Mouse (Mus musculus) cerebellum, adult (tissue): ENCODE results near the gene Hyou1.
A peak's percentile ranks its signal among the peaks of the same experiment; 100 is the strongest.
"Not testable (repeated sequence)": the region's sequence is repeated elsewhere in the genome, so short reads cannot be mapped to it uniquely, and the experiment has no call there.

Experiments used
- ATAC-seq: cut with Nextera tagmentation; 2 replicates; pipeline ENCODE4 v1.9.2; 2017; ENCODE audit warnings: mild to moderate bottlenecking, moderate library complexity, mixed read lengths; ENCODE audit not compliant: insufficient number of reproducible peaks, low FRiP score, low TSS enrichment

Hyou1 gene

GRCm38 (mm10) chr9:44379054-44379834 lies at the start of gene Hyou1:
Hyou1 (plus strand) TSS chr9:44379490.
- peak; percentile 94 for ATAC-seq

DNA sequence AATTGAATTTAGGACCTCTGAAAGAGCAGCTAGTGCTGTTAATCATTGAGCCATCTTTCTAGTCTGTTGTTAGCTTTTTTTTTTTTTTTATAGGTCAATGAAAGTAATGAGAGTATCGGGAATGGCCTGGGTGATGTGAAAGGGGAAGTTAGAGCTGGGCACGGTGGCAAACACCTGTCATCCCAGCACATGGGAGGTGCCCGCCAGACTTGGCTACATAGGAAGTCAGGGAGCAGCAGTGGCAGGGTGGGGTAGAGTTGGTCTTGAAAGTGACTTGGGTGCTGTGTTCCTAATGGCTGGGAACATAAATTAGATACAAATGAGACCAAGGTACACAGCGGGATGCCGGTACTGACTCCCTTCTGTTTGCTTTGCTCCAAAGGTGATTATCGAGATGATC lies 48.6 kb upstream of the Hyou1 start:
- no peak for ATAC-seq

GRCm38 (mm10) chr9:44332918-44333638 lies 46.2 kb upstream of the Hyou1 start:
- ATAC-seq: no peak

DNA sequence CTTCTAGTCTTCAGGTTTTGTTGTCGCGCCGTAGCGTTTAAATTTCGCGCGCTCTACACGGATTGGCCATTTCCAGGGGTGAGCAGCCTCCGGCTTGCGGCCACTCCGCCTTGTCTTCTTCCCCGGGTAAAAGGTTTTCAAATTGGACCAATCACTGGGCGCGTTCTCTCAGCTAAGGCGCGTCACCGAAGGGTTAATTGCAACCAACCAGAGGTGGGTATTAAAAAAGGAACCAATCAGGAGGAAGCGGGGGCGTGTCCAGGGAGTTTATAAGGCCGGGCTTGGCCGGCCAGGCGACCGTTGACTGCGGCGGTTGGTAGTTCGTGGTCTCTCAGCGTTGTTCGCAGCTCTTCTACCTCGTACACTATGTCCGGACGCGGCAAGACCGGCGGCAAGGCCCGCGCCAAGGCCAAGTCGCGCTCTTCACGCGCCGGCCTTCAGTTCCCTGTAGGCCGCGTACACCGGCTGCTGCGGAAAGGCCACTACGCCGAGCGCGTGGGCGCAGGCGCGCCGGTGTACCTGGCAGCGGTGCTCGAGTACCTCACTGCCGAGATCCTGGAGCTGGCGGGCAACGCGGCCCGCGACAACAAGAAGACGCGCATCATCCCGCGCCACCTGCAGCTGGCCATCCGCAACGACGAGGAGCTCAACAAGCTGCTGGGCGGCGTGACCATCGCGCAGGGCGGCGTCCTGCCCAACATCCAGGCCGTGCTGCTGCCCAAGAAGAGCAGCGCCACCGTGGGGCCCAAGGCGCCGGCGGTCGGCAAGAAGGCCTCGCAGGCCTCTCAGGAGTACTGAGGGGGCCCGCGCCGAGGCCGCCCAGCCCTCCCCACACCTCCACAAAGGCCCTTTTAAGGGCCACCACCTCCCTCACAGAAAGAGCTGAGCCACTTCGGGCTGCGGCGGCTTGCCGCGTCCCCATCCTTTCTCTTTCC lies 44.6 kb upstream of the Hyou1 start, which contains the start of gene H2afx:
TSS of gene H2afx (plus strand) at position 299 of the 935 bp plus-strand sequence.
- ATAC-seq: peak; percentile 96

DNA sequence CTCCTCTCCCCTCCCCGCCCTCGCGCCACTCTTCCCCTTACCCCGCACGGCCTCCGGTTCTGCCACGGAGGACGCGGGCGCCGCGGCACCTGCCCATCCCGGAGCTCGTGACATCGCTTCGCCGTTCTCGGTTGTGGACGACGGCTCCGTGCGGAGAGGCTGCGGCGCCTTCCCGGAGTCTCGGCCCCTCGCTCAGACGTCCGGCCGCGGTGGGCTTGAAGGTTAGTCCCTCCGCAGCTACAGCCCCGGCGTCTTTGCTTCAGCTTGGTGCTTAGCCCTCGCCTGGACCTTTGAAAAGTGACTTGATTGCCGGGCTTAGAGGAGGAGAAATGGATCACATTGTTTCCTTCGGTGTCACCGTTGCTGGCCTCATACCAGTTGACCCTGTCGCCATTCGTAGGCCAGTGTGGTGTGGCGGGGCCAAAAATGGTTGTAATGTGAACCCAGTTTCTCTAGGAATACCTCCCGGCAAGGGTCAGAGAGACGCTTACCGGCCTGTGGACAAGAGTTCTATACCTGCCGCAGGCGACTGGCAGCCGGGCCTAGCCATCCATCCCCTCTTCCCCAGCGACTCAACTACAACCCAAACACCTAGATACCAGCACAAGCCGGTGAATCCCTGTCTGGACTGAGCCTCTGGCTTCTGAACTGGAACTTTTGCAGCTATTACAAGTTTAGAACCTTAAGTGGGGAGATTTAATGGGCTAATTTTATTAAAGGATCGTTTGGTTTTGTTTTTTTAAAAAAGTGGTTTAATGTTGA lies 43.8 kb upstream of the Hyou1 start:
- peak; percentile 17; the same call in 1 of the 2 replicates for ATAC-seq

DNA sequence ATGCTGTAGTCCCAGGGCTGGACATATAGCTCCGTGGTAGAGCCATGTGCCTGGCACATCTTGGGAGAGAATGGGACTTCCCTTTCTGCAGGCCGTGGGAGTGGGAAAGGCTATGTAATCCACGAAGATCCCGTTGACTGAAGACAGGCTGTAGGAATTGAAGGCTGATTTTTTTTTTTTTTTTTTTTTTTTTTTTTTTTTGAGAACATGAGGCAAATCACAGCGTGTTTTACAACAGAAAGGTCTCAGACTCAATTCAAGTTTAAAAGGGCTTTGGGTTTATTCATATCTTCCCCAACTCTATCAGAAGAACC lies 43.2 kb upstream of the Hyou1 start:
- no peak for ATAC-seq

DNA sequence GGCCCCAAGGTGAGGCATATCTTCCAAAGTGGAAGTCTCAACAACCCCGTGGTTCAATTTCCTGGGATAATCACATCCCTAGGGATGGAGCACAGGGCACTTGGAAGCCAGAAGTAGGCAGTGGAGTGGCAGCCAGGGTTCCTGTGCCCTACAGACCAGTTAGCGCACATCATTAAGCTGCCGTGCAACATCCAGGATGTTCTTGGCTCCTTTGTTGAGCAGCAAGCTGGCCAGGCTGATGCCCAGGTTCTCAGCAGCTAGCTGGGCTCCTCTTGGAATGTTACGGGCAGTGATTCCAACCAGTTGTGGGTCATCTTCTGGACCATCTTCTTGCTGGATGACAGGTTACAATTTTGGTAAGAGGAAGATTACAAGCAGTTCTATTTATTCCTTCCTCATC lies 42.8 kb upstream of the Hyou1 start:
- not testable (repeated sequence) for ATAC-seq

GRCm38 (mm10) chr9:44336964-44337363 lies 42.3 kb upstream of the Hyou1 start:
- no peak for ATAC-seq

DNA sequence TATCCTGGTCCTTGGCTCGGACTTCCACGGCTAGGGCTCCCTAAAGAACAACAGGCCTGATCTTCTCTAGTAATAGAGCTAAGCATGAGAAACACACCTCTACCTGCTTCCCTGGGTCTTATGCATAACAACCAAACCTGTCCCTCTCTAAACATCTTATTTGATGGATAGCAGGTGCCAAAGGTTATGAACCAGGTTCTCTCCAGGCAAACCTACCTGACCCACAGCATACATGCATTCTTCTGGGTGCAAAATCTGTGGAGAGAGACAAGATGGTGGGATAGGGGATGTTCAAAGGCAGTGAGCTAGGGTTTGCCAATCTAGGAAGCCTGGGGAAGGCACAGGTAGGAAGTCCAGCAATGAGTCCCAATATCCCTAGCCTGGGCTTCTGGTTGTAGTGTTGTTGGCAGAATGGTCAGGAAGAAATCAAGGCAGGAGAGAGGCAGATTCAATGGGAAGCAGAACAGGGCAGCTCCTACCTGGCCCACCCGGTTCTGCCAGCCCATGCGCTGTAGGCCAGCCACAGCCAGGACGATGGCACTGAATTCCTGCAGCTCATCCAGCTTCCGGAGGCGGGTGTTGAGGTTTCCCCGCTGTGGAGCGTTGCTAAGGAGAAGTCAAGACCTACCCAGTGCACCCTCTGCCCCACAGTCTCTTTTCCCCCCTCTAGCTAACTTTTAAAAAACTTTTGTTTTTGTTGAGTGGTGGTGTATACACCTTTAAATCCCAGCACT lies 41.7 kb upstream of the Hyou1 start:
- ATAC-seq: no peak

DNA sequence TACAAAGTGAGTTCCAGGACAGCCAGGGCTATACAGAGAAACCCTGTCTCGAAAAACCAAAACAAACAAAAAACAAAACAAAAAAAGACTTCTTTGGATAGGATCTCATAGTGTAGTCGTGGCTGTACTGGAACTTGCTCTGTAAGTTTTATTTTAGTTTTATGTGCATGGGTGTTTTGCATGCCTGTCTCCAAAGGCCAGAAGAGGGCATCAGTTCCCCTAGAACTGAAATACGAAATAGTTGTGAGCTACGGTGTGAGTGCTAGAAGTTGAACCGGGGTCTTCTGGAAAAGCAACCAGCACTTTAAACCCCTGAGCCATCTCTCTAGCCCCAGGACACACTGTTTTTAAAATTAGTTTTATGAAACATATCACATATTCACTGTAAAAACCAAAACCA lies 40.7 kb upstream of the Hyou1 start:
- no peak for ATAC-seq

DNA sequence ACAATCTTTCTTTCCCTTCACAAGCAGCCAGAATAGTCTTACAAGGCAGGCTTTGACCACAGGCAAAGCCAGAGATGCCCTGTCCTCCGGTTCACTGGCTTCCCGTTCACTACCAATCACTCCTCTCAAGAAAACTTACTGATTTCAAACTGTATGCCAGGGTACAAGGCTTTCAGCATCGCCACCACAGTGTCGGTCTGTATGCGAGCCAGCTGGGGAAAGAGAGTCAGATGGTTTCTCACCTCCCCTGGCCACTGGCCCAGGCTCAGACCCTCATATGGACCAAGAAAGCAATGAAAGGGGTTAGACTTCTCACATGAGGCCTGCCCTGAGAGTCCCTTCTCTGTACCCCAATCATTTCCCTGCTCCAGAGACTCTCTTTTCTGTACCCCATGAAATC lies 37.8 kb upstream of the Hyou1 start:
- ATAC-seq: no peak

- no peak for ATAC-seq
Measured at GRCm38 (mm10) chr9:44342173-44342572, 37.1 kb upstream of the Hyou1 start.

DNA sequence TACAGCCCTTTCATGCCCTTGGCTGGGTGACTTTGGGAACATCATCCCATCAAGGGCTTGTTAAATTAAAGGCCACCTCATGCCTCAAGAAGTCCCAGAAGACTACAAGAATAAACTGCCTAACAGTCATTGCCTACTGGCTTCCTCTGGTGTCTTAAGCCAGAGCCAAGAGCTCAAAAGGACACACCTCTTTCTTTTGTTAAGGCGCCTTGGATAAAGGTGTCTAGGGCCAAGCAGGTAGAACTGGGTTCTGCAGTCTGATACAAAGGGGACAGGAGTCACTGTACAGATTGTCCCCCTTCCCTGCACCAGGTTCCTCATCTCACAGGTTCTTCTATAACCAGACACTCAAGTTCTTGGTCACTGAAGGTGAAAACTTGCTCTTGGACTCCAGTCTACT lies 36.7 kb upstream of the Hyou1 start:
- ATAC-seq: no peak

GRCm38 (mm10) chr9:44343290-44343689 lies 36.0 kb upstream of the Hyou1 start:
- no peak for ATAC-seq

DNA sequence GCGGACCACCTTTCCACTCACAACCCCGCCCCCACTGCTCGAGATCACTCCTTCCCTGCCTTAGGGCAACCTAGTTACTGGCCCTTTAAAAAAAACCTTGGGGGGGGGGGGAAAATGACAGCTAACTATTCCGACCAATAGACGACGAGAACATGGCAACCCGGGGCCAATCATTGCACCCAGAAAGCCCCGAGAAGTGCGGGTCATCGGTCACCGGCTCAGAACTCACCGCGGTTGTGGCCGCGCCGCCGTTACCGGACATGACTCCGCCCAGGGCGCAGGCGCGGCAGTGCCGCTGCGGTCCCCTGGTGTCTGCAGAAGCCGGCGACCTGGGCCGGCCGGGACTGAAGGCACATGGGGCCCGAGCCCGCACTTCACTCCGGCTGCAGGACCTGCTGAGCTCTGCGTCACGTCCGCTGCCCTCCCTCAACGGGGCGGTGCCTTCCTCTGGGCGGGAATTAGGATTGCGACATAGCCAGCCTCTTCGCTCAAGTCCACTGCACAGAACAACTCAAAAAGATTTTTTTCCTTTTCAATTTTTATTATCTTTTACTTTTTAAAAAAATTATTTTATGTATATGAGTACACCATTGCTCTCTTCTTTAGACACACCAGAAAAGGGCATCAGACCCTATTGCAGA lies 35.4 kb upstream of the Hyou1 start, which contains the start of gene Hmbs:
TSS of gene Hmbs (minus strand) at position 448 of the 641 bp plus-strand sequence.
- ATAC-seq: peak; percentile 88

- no peak for ATAC-seq
Measured at GRCm38 (mm10) chr9:44345570-44346433, 33.5 kb upstream of the Hyou1 start.

GRCm38 (mm10) chr9:44347166-44347565 lies 32.1 kb upstream of the Hyou1 start:
- no peak for ATAC-seq

DNA sequence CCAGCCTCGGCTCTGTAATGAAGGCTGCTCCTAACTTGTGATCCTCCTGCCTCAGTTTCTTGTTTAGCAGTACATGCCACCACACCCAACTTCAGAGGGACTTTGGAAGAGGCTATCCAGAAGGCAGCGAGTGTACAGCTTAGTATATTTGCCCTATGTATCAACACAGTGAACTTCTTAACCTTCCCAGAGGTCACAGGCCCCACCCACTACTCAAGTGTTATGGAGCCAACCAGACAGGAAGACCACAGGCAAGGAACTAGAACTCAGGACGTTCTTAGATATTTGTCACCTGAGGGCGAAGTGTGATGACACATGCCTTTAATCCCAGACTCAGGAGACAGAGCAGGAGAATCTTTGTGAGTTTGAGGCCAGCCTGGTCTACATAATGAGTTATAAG lies 31.7 kb upstream of the Hyou1 start:
- ATAC-seq: no peak
